Mouse (Mus musculus): ENCODE measurements around the gene Hyal2.

The Hyal2 gene

GRCm38 (mm10) chr9:107567702-107568319, at the start of gene Hyal2:
TSS of gene Hyal2 (plus strand) at chr9:107567945.
- DNase-seq = no peak

- no peak for DNase-seq
These were observed 47.4 kb upstream of the Hyal2 start for GRCm38 (mm10) chr9:107520331-107520730.

- peak; percentile 78 for DNase-seq
These were observed 46.6 kb upstream of the Hyal2 start for GRCm38 (mm10) chr9:107521190-107521589.

GRCm38 (mm10) chr9:107521711-107522399, 45.9 kb upstream of the Hyal2 start:
- peak; percentile 72 for DNase-seq

GRCm38 (mm10) chr9:107522400-107522711, 45.4 kb upstream of the Hyal2 start:
- DNase-seq = no peak

GRCm38 (mm10) chr9:107526198-107527026, 41.3 kb upstream of the Hyal2 start:
- peak; percentile 90 for DNase-seq

GRCm38 (mm10) chr9:107533791-107534407, 33.8 kb upstream of the Hyal2 start, which contains the start of gene Tmem115:
TSS of gene Tmem115 (plus strand) at chr9:107533945.
- DNase-seq = peak; percentile 92

- peak; percentile 35 for DNase-seq
These were observed 33.1 kb upstream of the Hyal2 start for GRCm38 (mm10) chr9:107534408-107535202.

GRCm38 (mm10) chr9:107538231-107538630, 29.5 kb upstream of the Hyal2 start:
- no peak for DNase-seq

- no peak for DNase-seq
These were observed 29.0 kb upstream of the Hyal2 start for GRCm38 (mm10) chr9:107538711-107539110.

- DNase-seq = no peak
These were observed 27.8 kb upstream of the Hyal2 start for GRCm38 (mm10) chr9:107539940-107540339.

- DNase-seq = no peak
These were observed 27.3 kb upstream of the Hyal2 start for GRCm38 (mm10) chr9:107540420-107540819.

GRCm38 (mm10) chr9:107541005-107541404, 26.7 kb upstream of the Hyal2 start:
- no peak for DNase-seq

GRCm38 (mm10) chr9:107541474-107542351, 26.0 kb upstream of the Hyal2 start, which contains the start of the genes Cyb561d2 and Nprl2:
TSS of gene Cyb561d2 (minus strand) at chr9:107542193.
TSS of gene Nprl2 (plus strand) at chr9:107542226.
- DNase-seq = peak; percentile 98

GRCm38 (mm10) chr9:107542352-107542686, 25.4 kb upstream of the Hyal2 start:
- DNase-seq = no peak

- no peak for DNase-seq
These were observed 25.0 kb upstream of the Hyal2 start for GRCm38 (mm10) chr9:107542721-107543120.

- DNase-seq = no peak
These were observed 24.4 kb upstream of the Hyal2 start for GRCm38 (mm10) chr9:107543299-107543698.

- DNase-seq = no peak
These were observed 23.5 kb upstream of the Hyal2 start for GRCm38 (mm10) chr9:107544196-107544700.

- DNase-seq = no peak
These were observed 23.0 kb upstream of the Hyal2 start for GRCm38 (mm10) chr9:107544729-107545128.

GRCm38 (mm10) chr9:107545199-107545598, 22.5 kb upstream of the Hyal2 start:
- DNase-seq = no peak

- DNase-seq = peak; percentile 79
These were observed 22.1 kb upstream of the Hyal2 start for GRCm38 (mm10) chr9:107545602-107546001.

Measured in thymus, postnatal 14 days (tissue).